Mouse (Mus musculus) limb, embryonic 11.5 days (tissue): ENCODE data around the gene Zfp385b. TPM values are rescaled to one million over a fixed set of nuclear protein-coding genes. Genes with fewer than 3 reads are reported as not detected.

Experiments
- ATAC-seq: fragments of 200-750 bp; cut with Nextera tagmentation; 2 replicates; pipeline ENCODE4 v1.8.0; 2017; ENCODE audit warnings: low read depth; ENCODE audit not compliant: insufficient number of reproducible peaks, low FRiP score, low TSS enrichment
- DNase-seq: peaks from one replicate; pipeline ENCODE4 v3.0.0-alpha.2; 2015; ENCODE audit warnings: low spot score
- H3K27ac ChIP-seq: fragments of 300-500 bp; sonication (generic); replicated peaks from 2 replicates; pipeline ENCODE4 v1.5.1; 2014; ENCODE audit warnings: low read depth, mild to moderate bottlenecking, low read length
- H3K27me3 ChIP-seq: fragments of 300-500 bp; sonication (generic); 2 replicates; pipeline ENCODE4 v1.6.1; 2014; ENCODE audit warnings: mild to moderate bottlenecking, low read length, mixed read lengths; ENCODE audit not compliant: control insufficient read depth, insufficient read depth
- H3K36me3 ChIP-seq: fragments of 300-500 bp; sonication (generic); 2 replicates; pipeline ENCODE4 v1.6.1; 2014; ENCODE audit warnings: mild to moderate bottlenecking, low read length, moderate library complexity, mixed read lengths; ENCODE audit not compliant: control insufficient read depth, insufficient read depth
- H3K4me1 ChIP-seq: fragments of 300-500 bp; sonication (generic); 2 replicates; pipeline ENCODE4 v1.6.1; 2014; ENCODE audit warnings: low read length, mixed read lengths; ENCODE audit not compliant: control insufficient read depth, insufficient read depth
- H3K4me2 ChIP-seq: fragments of 300-500 bp; sonication (generic); 2 replicates; pipeline ENCODE4 v1.6.1; 2014; ENCODE audit warnings: low read depth, mild to moderate bottlenecking, moderate library complexity; ENCODE audit not compliant: severe bottlenecking
- H3K4me3 ChIP-seq: fragments of 300-500 bp; sonication (generic); 2 replicates; pipeline ENCODE4 v1.5.1; 2014; ENCODE audit warnings: low read depth, low read length
- H3K9ac ChIP-seq: fragments of 300-500 bp; sonication (generic); 2 replicates; pipeline ENCODE4 v1.6.1; 2014; ENCODE audit warnings: mild to moderate bottlenecking, low read length
- H3K9me3 ChIP-seq: fragments of 300-500 bp; sonication (generic); 2 replicates; pipeline ENCODE4 v1.6.1; 2016; ENCODE audit warnings: low read length; ENCODE audit not compliant: control insufficient read depth
- WGBS: fragments of 180-500 bp; shearing (Covaris S2); extraction: QIAGEN DNeasy Blood & Tissue Kit; methylation state at CpG from one replicate; pipeline ENCODE4 v1.1.7; 2014; 5-methylcytosine and 5-hydroxymethylcytosine counted together
- polyA plus RNA-seq: library from polyadenylated mRNA; unstranded; fragments of >200 nt; fragmentation: Nextera tagmentation; extraction: Ambion mirVana; gene quantifications from 2 replicates; pipeline ENCODE4 v1.2.1, GENCODE M21; 2014

Gene Zfp385b
- polyA plus RNA-seq, 1 experiment from 2014 or later = 0.64 TPM

DNA sequence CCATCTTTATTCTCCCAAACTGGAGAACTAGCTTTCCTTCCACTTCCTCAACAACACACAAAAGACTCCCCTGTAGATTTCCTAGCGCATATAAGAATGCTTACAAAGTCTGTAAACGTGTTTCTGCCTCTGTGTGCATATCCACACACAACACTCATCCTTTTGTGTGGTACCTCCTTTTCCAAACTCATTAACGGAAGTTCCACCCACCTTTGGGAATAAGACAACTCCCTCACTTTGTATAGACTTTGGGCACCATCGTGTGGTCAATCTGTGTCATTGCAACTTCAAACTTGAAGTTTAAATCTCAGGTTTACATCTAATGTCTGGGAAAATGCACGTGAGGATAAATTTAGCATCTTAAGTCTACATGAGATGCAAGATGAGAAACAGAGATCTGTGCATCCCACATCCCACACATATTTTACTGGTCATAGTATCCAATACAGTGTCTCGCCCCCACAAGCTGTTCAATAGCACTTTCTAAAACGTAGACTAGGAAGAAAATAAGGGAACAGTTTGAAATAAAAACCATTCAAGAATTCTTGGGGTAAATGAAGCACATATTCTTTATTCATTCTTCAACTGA, 110.1 kb downstream of the Zfp385b start:
- no peaks in the 10 kb centered on the region for H3K36me3 ChIP-seq
- ATAC-seq (no peak; the same call in 1 of the 2 replicates), DNase-seq (peak; percentile 62)
- H3K27ac ChIP-seq = no peak overlapping the region
- 0 out of 2 replicates have a peak, but pooled peaks cover 2% of the 10 kb centered on the region for H3K4me1 ChIP-seq
- no peak overlapping the region for H3K9ac ChIP-seq
- H3K4me2 ChIP-seq = no peak overlapping the region
- no peak overlapping the region for H3K4me3 ChIP-seq
- no peaks in the 10 kb centered on the region for H3K27me3 ChIP-seq
- H3K9me3 ChIP-seq = no peaks in the 10 kb centered on the region
- 29% methylated on average over 7 of the region's 7 CpGs for WGBS

GRCm38 (mm10) chr2:77707138-77707537, 112.3 kb downstream of the Zfp385b start:
- WGBS = 61% methylated on average over 9 of the region's 9 CpGs
- H3K27me3 ChIP-seq = no peaks in the 10 kb centered on the region
- 0 out of 2 replicates have a peak, but pooled peaks cover 2% of the 10 kb centered on the region for H3K4me1 ChIP-seq
- H3K27ac ChIP-seq = no peak overlapping the region
- no peak overlapping the region for H3K4me2 ChIP-seq
- no peak overlapping the region for H3K9ac ChIP-seq
- DNase-seq = peak; percentile 22
- H3K36me3 ChIP-seq = no peaks in the 10 kb centered on the region
- no peak for ATAC-seq
- H3K9me3 ChIP-seq = no peaks in the 10 kb centered on the region
- no peak overlapping the region for H3K4me3 ChIP-seq

DNA sequence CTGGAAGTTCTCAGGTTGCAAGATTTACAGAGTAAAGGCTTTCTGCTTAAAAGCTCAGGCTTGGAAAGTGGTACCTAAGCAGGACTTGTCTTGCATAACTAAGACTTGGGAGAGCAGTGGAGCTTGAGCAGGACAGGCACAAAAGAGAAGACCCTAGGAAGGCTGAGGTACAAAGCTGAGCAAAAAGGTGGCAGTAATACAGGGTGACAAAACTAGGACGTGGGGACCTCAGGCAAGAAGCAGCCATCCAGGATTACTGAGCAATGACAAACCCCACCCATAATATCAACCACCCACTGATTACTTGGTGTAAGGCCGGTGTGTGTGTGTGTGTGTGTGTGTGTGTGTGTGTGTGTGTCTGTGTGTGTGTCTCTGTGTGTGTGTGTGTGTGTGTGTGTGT, 114.0 kb downstream of the Zfp385b start:
- Histone ChIP-seq H3K4me1 (0 out of 2 replicates have a peak, but pooled peaks cover 2% of the 10 kb centered on the region), H3K4me2 (no peak overlapping the region), H3K27ac (no peak overlapping the region), H3K9me3 (no peaks in the 10 kb centered on the region), H3K4me3 (no peak overlapping the region), H3K27me3 (no peaks in the 10 kb centered on the region), H3K9ac (no peak overlapping the region), H3K36me3 (no peaks in the 10 kb centered on the region)
- no peak for ATAC-seq
- peak; percentile 13 for DNase-seq
- WGBS = 83% methylated on average over 2 of the region's 2 CpGs

GRCm38 (mm10) chr2:77703080-77703479, 116.4 kb downstream of the Zfp385b start:
- no peaks in the 10 kb centered on the region for H3K27me3 ChIP-seq
- DNase-seq (no peak), ATAC-seq (no peak)
- no peaks in the 10 kb centered on the region for H3K9me3 ChIP-seq
- H3K4me3 ChIP-seq = no peak overlapping the region
- H3K4me2 ChIP-seq = no peak overlapping the region
- 60% methylated on average over 19 of the region's 19 CpGs for WGBS
- no peaks in the 10 kb centered on the region for H3K36me3 ChIP-seq
- peaks cover 5% of the 10 kb centered on the region; the same call in 1 of the 2 replicates for H3K4me1 ChIP-seq
- H3K27ac ChIP-seq = no peak overlapping the region
- no peak overlapping the region for H3K9ac ChIP-seq

GRCm38 (mm10) chr2:77691174-77691573, 128.3 kb downstream of the Zfp385b start:
- H3K36me3 ChIP-seq = no peaks in the 10 kb centered on the region
- no peak overlapping the region for H3K4me3 ChIP-seq
- no peak overlapping the region for H3K27ac ChIP-seq
- DNase-seq (no peak), ATAC-seq (no peak)
- no peak overlapping the region for H3K4me2 ChIP-seq
- H3K9ac ChIP-seq = no peak overlapping the region
- H3K9me3 ChIP-seq = no peaks in the 10 kb centered on the region
- H3K27me3 ChIP-seq = no peaks in the 10 kb centered on the region
- H3K4me1 ChIP-seq = 0 out of 2 replicates have a peak, but pooled peaks cover 2% of the 10 kb centered on the region
- 81% methylated on average over 8 of the region's 8 CpGs for WGBS

DNA sequence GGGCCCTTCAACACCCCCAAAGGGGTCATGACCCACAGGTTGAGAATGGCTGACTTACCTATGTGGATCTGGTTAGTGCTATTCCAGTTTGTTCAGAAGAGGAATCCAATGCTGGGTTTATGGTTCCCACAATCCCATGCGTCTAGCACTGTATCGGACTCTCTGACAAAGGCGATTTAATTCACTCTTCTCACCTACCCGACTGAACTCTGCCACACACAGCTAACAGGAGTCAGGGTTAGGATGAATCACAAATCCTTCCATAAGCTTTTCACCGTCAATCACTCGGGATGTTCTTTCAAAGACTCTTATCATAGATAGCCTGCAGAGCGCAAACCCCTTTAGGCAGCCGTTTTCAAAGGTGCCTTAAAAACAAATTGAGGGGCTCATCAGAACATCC, 129.1 kb downstream of the Zfp385b start:
- no peaks in the 10 kb centered on the region for H3K27me3 ChIP-seq
- no peak overlapping the region for H3K4me2 ChIP-seq
- ATAC-seq = no peak
- 0 out of 2 replicates have a peak, but pooled peaks cover 2% of the 10 kb centered on the region for H3K4me1 ChIP-seq
- H3K27ac ChIP-seq = no peak overlapping the region
- WGBS = 84% methylated on average over 8 of the region's 8 CpGs
- no peak overlapping the region for H3K9ac ChIP-seq
- H3K9me3 ChIP-seq = no peaks in the 10 kb centered on the region
- no peak overlapping the region for H3K4me3 ChIP-seq
- DNase-seq = no peak
- no peaks in the 10 kb centered on the region for H3K36me3 ChIP-seq

GRCm38 (mm10) chr2:77688651-77689050, 130.8 kb downstream of the Zfp385b start:
- DNase-seq (no peak), ATAC-seq (no peak)
- Histone ChIP-seq H3K27me3 (no peaks in the 10 kb centered on the region), H3K9me3 (no peaks in the 10 kb centered on the region), H3K4me3 (no peak overlapping the region), H3K4me1 (0 out of 2 replicates have a peak, but pooled peaks cover 2% of the 10 kb centered on the region), H3K4me2 (no peak overlapping the region), H3K9ac (no peak overlapping the region), H3K27ac (no peak overlapping the region), H3K36me3 (no peaks in the 10 kb centered on the region)
- WGBS = 80% methylated on average over 4 of the region's 4 CpGs

GRCm38 (mm10) chr2:77684088-77684487, 135.4 kb downstream of the Zfp385b start:
- H3K9ac ChIP-seq = no peak overlapping the region
- 88% methylated on average over 3 of the region's 3 CpGs for WGBS
- H3K4me1 ChIP-seq = no peaks in the 10 kb centered on the region
- no peaks in the 10 kb centered on the region for H3K27me3 ChIP-seq
- DNase-seq = no peak
- ATAC-seq = no peak
- no peak overlapping the region for H3K4me3 ChIP-seq
- no peak overlapping the region for H3K4me2 ChIP-seq
- H3K9me3 ChIP-seq = no peaks in the 10 kb centered on the region
- no peaks in the 10 kb centered on the region for H3K36me3 ChIP-seq
- no peak overlapping the region for H3K27ac ChIP-seq

- H3K27me3 ChIP-seq = no peaks in the 10 kb centered on the region
- H3K9ac ChIP-seq = no peak overlapping the region
- no peak for DNase-seq
- H3K4me2 ChIP-seq = no peak overlapping the region
- no peak overlapping the region for H3K4me3 ChIP-seq
- no peak for ATAC-seq
- no peaks in the 10 kb centered on the region for H3K9me3 ChIP-seq
- 86% methylated on average over 5 of the region's 5 CpGs for WGBS
- H3K36me3 ChIP-seq = no peaks in the 10 kb centered on the region
- H3K4me1 ChIP-seq = no peaks in the 10 kb centered on the region
- no peak overlapping the region for H3K27ac ChIP-seq
Observed at GRCm38 (mm10) chr2:77682205-77682604, 137.2 kb downstream of the Zfp385b start.
